Mouse (Mus musculus) G1E (cell line): ENCODE measurements around the gene Wnk2. TPM values are rescaled to one million over a fixed set of nuclear protein-coding genes. Genes with fewer than 3 reads are reported as not detected.

Experiments used
- ATAC-seq: 2 replicates; pipeline ENCODE4 v1.8.0; 2016; ENCODE audit warnings: mild to moderate bottlenecking; ENCODE audit not compliant: insufficient number of reproducible peaks, poor library complexity, low FRiP score, severe bottlenecking; ENCODE audit errors: extremely low read depth
- DNase-seq: peaks from one replicate; pipeline ENCODE4 v3.0.0; 2012; ENCODE audit warnings: low spot score
- H3K27me3 ChIP-seq: 2 replicates; pipeline ENCODE4 v1.6.1; 2012; ENCODE audit warnings: mild to moderate bottlenecking, low read length, inconsistent platforms; ENCODE audit not compliant: insufficient read depth
- H3K36me3 ChIP-seq: replicated peaks from 2 replicates; pipeline ENCODE3; 2012; ENCODE audit warnings: mild to moderate bottlenecking, inconsistent platforms
- H3K4me1 ChIP-seq: 2 replicates; pipeline ENCODE4 v1.6.1; 2012; ENCODE audit warnings: low read depth, low read length, inconsistent platforms, mixed read lengths; ENCODE audit not compliant: insufficient read depth
- H3K4me3 ChIP-seq: 2 replicates; pipeline ENCODE4 v1.5.1; 2012; ENCODE audit warnings: low read depth, mild to moderate bottlenecking, inconsistent platforms, low read length, moderate library complexity, mixed read lengths
- H3K9me3 ChIP-seq: replicated peaks from 2 replicates; pipeline ENCODE4 v1.6.1; 2012; ENCODE audit warnings: inconsistent platforms
- CTCF ChIP-seq: IDR thresholded peaks from 2 replicates; pipeline ENCODE4 v1.5.1; 2012; ENCODE audit warnings: low read depth, low read length, inconsistent platforms, mixed read lengths
- GATA1 ChIP-seq: IDR thresholded peaks from 2 replicates; pipeline ENCODE4 v1.6.1; 2012; ENCODE audit warnings: borderline replicate concordance, low read length, inconsistent platforms, mixed read lengths
- GATA2 ChIP-seq: IDR thresholded peaks from 2 replicates; pipeline ENCODE4 v1.6.1; 2012; ENCODE audit warnings: low read depth, low read length, inconsistent platforms, borderline replicate concordance
- POLR2AphosphoS5 ChIP-seq: IDR thresholded peaks from 2 replicates; pipeline ENCODE4 v1.6.1; 2012; ENCODE audit warnings: low read depth, low read length, inconsistent platforms; ENCODE audit not compliant: insufficient replicate concordance
- TAL1 ChIP-seq: conservative IDR thresholded peaks from 2 replicates; pipeline ENCODE4 v1.6.1; 2012; ENCODE audit warnings: low read depth, low read length, inconsistent platforms, mixed read lengths
- polyA plus RNA-seq: library from polyadenylated mRNA; stranded (reverse); fragments of >175 nt; gene quantifications from 2 replicates; pipeline ENCODE4 v1.2.3, GENCODE M21; 2012
- total RNA-seq, 2 experiments: library from RNA; stranded (forward) in 1 of 2; stranded (reverse) in 1 of 2; fragments of 200-1000 nt in 1 of 2; fragments of >200 nt in 1 of 2; fragmentation: Nextera tagmentation in 1 of 2; gene quantifications; 2 replicates each; pipeline ENCODE4 v1.2.3; 2014 to 2017

The Wnk2 gene
- total and polyA plus RNA-seq, 3 experiments = 0.05 TPM; not detected in 2

DNA sequence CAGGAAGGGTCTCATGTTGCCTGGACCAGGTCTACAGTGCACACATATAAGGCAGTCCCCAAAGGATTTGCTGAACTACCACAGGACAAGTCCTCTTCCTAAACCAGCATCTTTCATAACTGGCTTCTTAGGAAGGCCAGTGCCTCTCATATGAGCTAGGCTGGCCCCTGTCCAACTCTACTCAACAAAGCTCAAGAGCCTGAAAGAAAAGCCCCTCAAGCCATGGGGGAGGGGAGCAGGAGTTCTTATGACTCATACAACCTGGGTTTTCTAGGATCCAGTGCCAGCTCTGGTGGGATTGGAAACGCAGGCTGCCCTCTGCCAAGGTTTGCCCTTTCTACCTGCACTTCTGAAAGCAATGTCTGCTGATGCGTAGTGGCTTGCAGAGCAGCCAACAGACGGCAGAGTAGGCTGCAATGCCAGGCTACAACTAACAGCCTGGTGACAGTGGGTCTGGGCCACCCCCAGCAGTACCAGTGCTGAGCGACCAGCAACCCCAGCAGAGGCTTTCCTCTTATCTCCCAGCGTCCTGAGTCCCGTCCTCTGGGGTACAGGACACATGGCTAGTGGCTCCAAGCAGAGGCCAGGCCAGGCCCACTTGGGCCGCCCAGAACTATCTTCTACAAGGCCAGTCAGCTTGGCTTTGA lies 110.8 kb downstream of the Wnk2 start:
- Histone ChIP-seq H3K36me3 (no peaks in the 10 kb centered on the region), H3K4me1 (no peaks in the 10 kb centered on the region), H3K27me3 (peaks cover 10% of the 10 kb centered on the region; the same call in 1 of the 2 replicates), H3K4me3 (no peak overlapping the region), H3K9me3 (no peaks in the 10 kb centered on the region)
- no peak for DNase-seq
- TF ChIP-seq GATA1 (no peak), GATA2 (no peak), TAL1 (no peak), POLR2AphosphoS5 (no peak), CTCF (no peak)
- no peak for ATAC-seq

DNA sequence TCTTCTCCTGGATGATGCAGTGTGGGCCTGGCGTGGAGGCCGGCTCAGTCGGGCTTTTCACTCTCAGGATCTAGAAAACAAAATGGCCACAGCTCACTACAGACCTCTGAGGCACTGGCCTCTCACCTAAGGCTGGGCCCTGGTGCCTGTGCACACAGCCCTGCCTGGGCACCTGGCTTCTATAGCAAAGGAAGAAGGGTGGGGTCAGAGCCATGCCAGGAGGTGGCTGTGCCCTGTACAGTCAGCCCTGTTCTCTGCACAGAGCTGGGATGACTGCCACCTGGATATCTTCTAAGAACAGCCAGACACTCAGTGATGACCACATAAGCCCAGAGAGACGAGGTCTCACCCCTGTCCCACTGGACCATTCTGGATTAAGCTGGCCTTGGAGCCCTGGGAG lies 111.4 kb downstream of the Wnk2 start:
- H3K27me3 ChIP-seq = peaks cover 10% of the 10 kb centered on the region; the same call in 1 of the 2 replicates
- no peaks in the 10 kb centered on the region for H3K9me3 ChIP-seq
- H3K4me1 ChIP-seq = no peaks in the 10 kb centered on the region
- DNase-seq (no peak), ATAC-seq (no peak)
- no peak overlapping the region for H3K4me3 ChIP-seq
- TF ChIP-seq POLR2AphosphoS5 = no peak
- TF ChIP-seq GATA2 = no peak
- no peaks in the 10 kb centered on the region for H3K36me3 ChIP-seq

DNA sequence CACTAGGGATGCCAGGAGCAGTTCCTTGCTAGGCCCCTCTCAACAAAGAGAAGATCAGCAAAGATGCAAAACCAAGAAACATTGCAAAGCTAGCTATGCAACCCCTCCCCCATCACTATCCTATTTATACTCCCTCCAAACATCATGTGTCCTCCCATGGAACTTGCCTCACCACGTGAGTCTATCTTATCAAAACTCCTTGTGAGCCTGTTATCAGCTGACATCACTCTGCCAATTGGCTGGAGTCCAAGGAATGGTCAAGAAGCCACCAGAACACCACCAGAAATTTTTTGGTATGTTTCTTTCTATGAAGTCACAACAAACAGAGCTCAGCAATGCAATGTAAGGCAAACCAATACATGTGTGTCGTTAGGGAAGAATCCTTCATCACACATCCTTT lies 116.8 kb downstream of the Wnk2 start:
- ATAC-seq = no peak
- Histone ChIP-seq H3K36me3 (no peaks in the 10 kb centered on the region), H3K27me3 (peaks cover 11% of the 10 kb centered on the region), H3K4me1 (no peaks in the 10 kb centered on the region), H3K4me3 (no peak overlapping the region), H3K9me3 (no peaks in the 10 kb centered on the region)
- TF ChIP-seq POLR2AphosphoS5 (no peak), GATA1 (no peak), TAL1 (no peak), CTCF (no peak), GATA2 (no peak)
- no peak for DNase-seq

- no peaks in the 10 kb centered on the region for H3K36me3 ChIP-seq
- no peaks in the 10 kb centered on the region for H3K9me3 ChIP-seq
- TF ChIP-seq POLR2AphosphoS5 = no peak
- no peak for TF ChIP-seq GATA1
- TF ChIP-seq GATA2 = no peak
- TF ChIP-seq TAL1 = no peak
- TF ChIP-seq CTCF = no peak
- H3K27me3 ChIP-seq = peaks cover 11% of the 10 kb centered on the region
- no peak for DNase-seq
- no peak overlapping the region for H3K4me3 ChIP-seq
- no peak for ATAC-seq
- peaks cover 2% of the 10 kb centered on the region; the same call in 1 of the 2 replicates for H3K4me1 ChIP-seq
Measured at GRCm38 (mm10) chr13:49028757-49029539, 118.9 kb downstream of the Wnk2 start.

GRCm38 (mm10) chr13:49027057-49027456 lies 120.8 kb downstream of the Wnk2 start:
- ATAC-seq = no peak
- no peak for TF ChIP-seq GATA1
- peaks cover 2% of the 10 kb centered on the region; the same call in 1 of the 2 replicates for H3K4me1 ChIP-seq
- H3K27me3 ChIP-seq = peaks cover 11% of the 10 kb centered on the region
- H3K36me3 ChIP-seq = no peaks in the 10 kb centered on the region
- no peaks in the 10 kb centered on the region for H3K9me3 ChIP-seq
- no peak for DNase-seq
- H3K4me3 ChIP-seq = no peak overlapping the region

- ATAC-seq (no peak), DNase-seq (no peak)
- peaks cover 11% of the 10 kb centered on the region for H3K27me3 ChIP-seq
- H3K4me3 ChIP-seq = no peak overlapping the region
- peaks cover 5% of the 10 kb centered on the region; the same call in 1 of the 2 replicates for H3K4me1 ChIP-seq
- H3K36me3 ChIP-seq = no peaks in the 10 kb centered on the region
- TF ChIP-seq GATA1 = no peak
- no peak for TF ChIP-seq POLR2AphosphoS5
- TF ChIP-seq GATA2 = no peak
- no peak for TF ChIP-seq TAL1
- no peak for TF ChIP-seq CTCF
- H3K9me3 ChIP-seq = no peaks in the 10 kb centered on the region
Measured at GRCm38 (mm10) chr13:49025521-49025920, 122.3 kb downstream of the Wnk2 start.
